Mouse (Mus musculus): ENCODE data around the gene Ulk4. TPM values are rescaled to one million over a fixed set of nuclear protein-coding genes. Genes with fewer than 3 reads are reported as not detected.

The Ulk4 gene
- polyA plus RNA-seq, 1 experiment from 2014 or later, result 179 TPM

DNA sequence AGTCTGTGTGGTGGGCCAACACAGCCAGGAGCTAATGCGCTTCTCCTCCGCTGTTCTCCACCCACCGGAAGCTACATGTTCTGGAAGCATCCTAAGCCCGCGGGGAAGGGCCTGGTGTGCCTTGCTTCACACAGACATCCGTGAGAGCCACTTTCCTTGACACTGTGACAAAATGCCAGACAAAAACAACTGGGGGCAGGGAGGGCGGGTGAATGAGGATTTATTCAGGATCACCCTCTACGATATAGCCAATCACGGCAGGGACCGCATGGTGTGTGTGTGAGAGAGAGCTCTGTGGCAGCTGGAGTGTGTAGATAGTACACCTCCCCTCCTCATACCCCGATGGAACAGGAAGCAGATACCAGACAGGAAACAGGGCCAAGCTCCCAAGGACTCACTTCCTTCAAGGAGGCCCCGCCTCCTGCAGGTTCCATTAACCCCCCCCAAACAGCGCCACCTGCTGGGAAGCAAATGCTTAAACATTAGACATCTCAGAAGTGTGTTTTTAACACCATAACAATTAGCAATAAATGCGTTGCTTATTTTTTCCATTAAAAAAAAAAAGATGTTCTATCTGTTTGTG is 362.0 kb downstream of the Ulk4 start:
- no peak for ATAC-seq (ENCODE audit: insufficient read depth, low FRiP score, low read depth)
- Histone ChIP-seq H3K27me3 (replicated peaks) (no peaks in the 10 kb centered on the region), H3K27ac (no peak overlapping the region), H3K9me3 (no peaks in the 10 kb centered on the region), H3K4me1 (peaks cover 8% of the 10 kb centered on the region), H3K36me3 (no peaks in the 10 kb centered on the region), H3K4me2 (no peak overlapping the region), H3K9ac (no peak overlapping the region), H3K4me3 (replicated peaks) (no peak overlapping the region)
- WGBS, result 79% methylated on average over 14 of the region's 14 CpGs

DNA sequence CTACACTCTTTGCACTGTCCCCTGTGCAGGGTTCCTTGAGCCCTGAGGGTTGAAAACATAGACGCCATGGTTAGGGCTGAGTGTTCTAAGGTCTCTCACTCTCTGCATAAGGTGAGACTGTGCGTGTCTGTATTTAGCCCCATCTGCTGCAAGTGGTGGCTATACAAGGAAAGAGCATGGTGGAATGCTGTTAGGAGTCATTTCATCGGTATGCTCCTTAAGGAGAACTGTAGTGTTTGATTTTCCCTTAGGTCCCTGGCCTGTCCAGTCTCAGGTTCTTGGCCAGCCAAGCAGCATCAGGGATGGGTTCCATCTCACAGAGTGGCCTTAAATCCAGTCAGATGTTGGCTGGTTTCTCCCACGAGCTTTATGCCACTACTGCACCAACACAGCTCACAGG is 362.6 kb downstream of the Ulk4 start:
- no peak overlapping the region for H3K27ac ChIP-seq
- ATAC-seq (ENCODE audit: insufficient read depth, low FRiP score, low read depth), result no peak
- no peak overlapping the region for H3K4me2 ChIP-seq
- peaks cover 8% of the 10 kb centered on the region for H3K4me1 ChIP-seq
- H3K4me3 ChIP-seq (replicated peaks), result no peak overlapping the region
- 86% methylated on average over 4 of the region's 4 CpGs for WGBS
- no peak overlapping the region for H3K9ac ChIP-seq
- no peaks in the 10 kb centered on the region for H3K9me3 ChIP-seq
- no peaks in the 10 kb centered on the region for H3K36me3 ChIP-seq
- H3K27me3 ChIP-seq (replicated peaks), result no peaks in the 10 kb centered on the region

DNA sequence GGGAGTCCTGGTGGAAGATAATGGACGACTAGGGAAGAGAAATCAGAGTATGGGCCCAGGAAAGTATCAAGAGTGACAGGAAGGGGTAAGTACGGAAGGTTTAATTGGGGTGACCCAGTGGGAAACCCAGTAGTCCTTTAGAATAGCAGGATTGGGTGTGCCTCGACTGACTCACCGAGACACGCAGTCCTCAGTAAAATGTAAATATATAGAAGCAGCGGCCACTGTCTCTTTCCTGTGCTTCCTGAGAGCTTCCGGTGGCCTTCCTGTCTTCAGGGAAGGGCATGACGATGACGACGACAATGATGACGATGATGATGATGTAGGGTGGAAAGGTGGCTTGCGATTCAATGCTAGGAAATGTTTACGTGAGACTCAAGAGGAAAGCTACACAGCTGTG is 363.8 kb downstream of the Ulk4 start:
- H3K4me2 ChIP-seq, result no peak overlapping the region
- no peak for ATAC-seq (ENCODE audit: insufficient read depth, low FRiP score, low read depth)
- no peaks in the 10 kb centered on the region for H3K36me3 ChIP-seq
- no peaks in the 10 kb centered on the region for H3K27me3 ChIP-seq (replicated peaks)
- no peak overlapping the region for H3K4me3 ChIP-seq (replicated peaks)
- no peak overlapping the region for H3K27ac ChIP-seq
- no peak overlapping the region for H3K9ac ChIP-seq
- H3K4me1 ChIP-seq, result peaks cover 3% of the 10 kb centered on the region; the same call in 1 of the 2 replicates
- 59% methylated on average over 13 of the region's 13 CpGs for WGBS
- H3K9me3 ChIP-seq, result no peaks in the 10 kb centered on the region

DNA sequence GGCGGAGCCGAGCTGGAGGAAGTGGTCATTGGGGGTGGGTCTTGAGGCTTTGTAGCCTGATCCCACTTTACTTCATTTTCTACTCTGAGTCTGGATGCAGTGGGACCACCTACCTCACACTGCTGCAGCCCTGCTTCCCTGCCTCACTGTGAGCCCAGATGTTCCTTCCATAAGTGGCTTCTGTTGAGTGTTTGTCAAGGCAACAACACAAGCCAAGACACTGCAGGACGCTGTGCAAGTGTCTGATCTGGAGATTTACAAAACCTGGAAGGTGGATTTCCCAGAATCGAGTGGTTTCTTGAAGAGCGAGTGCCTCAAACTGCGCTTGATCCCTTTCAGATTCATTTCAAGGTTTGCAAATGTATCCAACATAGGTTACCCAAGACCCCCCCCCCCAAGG is 368.5 kb downstream of the Ulk4 start:
- Histone ChIP-seq H3K9ac (no peak overlapping the region), H3K4me3 (replicated peaks) (no peak overlapping the region), H3K4me1 (peaks cover 3% of the 10 kb centered on the region; the same call in 1 of the 2 replicates), H3K9me3 (no peaks in the 10 kb centered on the region), H3K36me3 (no peaks in the 10 kb centered on the region), H3K27ac (no peak overlapping the region), H3K27me3 (replicated peaks) (no peaks in the 10 kb centered on the region), H3K4me2 (no peak overlapping the region)
- 81% methylated on average over 6 of the region's 6 CpGs for WGBS
- ATAC-seq (ENCODE audit: insufficient read depth, low FRiP score, low read depth), result no peak

Small RNAs within 50 kb of the gene (microRNA-seq; reads per million reads assigned to microRNA genes)
- not detected for gene Mir7090

Other genes starting within 250 kb of the Ulk4 start
- 20.7 and 21.3 TPM in 2 replicates for gene Trak1, start 20.3 kb upstream of the Ulk4 start, polyA plus RNA-seq (2015; fragmentation: Nextera tagmentation; extraction: Ambion mirVana)
- gene Cck, start 218.5 kb upstream of the Ulk4 start, polyA plus RNA-seq (2015; fragmentation: Nextera tagmentation; extraction: Ambion mirVana), result 8.1 and 12.1 TPM in 2 replicates

Measured in stomach, embryonic 15.5 days (tissue).